ENCODE assay signal across 8 mouse cellular contexts in the genomic region with DNA sequence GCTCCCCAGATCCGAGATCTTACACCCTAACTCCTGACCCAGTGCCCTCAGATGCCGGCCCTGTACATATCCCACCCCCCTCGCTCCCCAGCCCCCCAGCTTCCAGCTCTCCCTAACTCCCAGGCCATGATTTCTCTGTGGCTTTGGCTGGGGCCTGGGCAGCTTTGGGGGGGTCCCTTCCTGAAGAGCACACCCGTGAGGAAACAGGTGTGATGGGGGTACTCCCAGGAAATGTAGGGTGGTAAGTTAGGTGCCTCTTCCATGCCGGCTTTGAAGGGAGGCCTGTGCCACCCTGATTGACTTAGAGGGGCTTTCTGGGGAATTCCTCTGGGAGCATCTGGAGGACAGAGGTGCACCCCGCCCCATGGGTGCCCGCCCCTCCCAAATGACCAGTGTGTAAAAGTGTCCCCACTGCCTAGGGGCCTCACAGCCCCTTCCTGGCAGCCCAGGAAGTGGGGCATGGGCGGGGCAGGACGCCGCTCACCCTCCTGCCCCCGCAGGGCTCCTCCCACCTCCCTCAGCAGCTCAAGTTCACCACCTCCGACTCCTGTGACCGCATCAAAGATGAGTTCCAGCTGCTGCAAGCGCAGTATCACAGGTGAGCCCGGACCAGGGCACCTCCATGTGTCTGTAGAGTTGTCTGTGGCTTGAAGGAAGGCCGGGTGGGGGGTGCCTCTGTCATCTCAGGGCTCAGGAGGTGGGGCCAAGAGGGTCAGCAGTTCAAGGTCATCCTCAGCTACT. TPM values are rescaled to one million over a fixed set of nuclear protein-coding genes. Genes with fewer than 3 reads are reported as not detected.
DNase-seq lines count a peak whose midpoint lies in the region; ATAC-seq and TF ChIP-seq lines count a peak whose summit lies in the region.

No protein-coding gene starts in this region.

- no peaks in the 10 kb centered on the region for H3K9me3 ChIP-seq in forebrain, embryonic 14.5 days (replicated peaks; ENCODE audit: control insufficient read depth, low read length)

- 0 out of 2 replicates have a peak, but pooled peaks cover 5% of the 10 kb centered on the region for H3K27me3 ChIP-seq in forebrain, embryonic 14.5 days (replicated peaks; ENCODE audit: control insufficient read depth, insufficient read depth, low read length)
- no peaks in the 10 kb centered on the region for H3K27me3 ChIP-seq in small intestine, adult 2 months (ENCODE audit: control insufficient read depth, insufficient read depth, low read length)

- TF ChIP-seq POLR2A in small intestine, adult 2 months (IDR thresholded peaks at IDR 0.05; ENCODE audit: low read depth, low read length), result no peak

- H3K27ac ChIP-seq in forebrain, embryonic 14.5 days (ENCODE audit: low read depth, low read length), result peak overlapping the region; percentile 94; the same call in 1 of the 2 replicates
- H3K27ac ChIP-seq in small intestine, adult 2 months (ENCODE audit: insufficient read depth, low read depth, low read length), result peak overlapping the region; percentile 99

- DNase-seq in A20 (ENCODE audit: low read depth, low spot score) (peak; percentile 90), NIH3T3 (ENCODE audit: low read depth) (peak; percentile 37)
- DNase-seq in forebrain, embryonic 14.5 days (ENCODE audit: low spot score), result no peak
- DNase-seq in kidney, adult 8-10 months, result peak; percentile 51 to 62
- peak; percentile 66 for DNase-seq in lung, postnatal 10 days
- DNase-seq in right cerebral cortex, postnatal 36 days (ENCODE audit: low spot score in 2 of 2), result no peak
- no peak for DNase-seq in ovary, postnatal 10 days (ENCODE audit: low spot score)

- TF ChIP-seq CTCF in small intestine, adult 2 months (IDR thresholded peaks at IDR 0.05; ENCODE audit: extremely low read depth, insufficient read length, insufficient replicate concordance, low read depth, low read length), result no peak

- WGBS in forebrain, embryonic 14.5 days, result 30% methylated on average over 16 of the region's 16 CpGs
- 8% methylated on average over 16 of the region's 16 CpGs for WGBS in small intestine, adult 2 months

- peaks cover 19% of the 10 kb centered on the region; the same call in 1 of the 2 replicates for H3K4me1 ChIP-seq in forebrain, embryonic 14.5 days (ENCODE audit: control insufficient read depth, insufficient read depth, low read length)
- peaks cover 28% of the 10 kb centered on the region for H3K4me1 ChIP-seq in small intestine, adult 2 months (ENCODE audit: control insufficient read depth, insufficient read depth, insufficient read length, low read length)

- ATAC-seq in forebrain, embryonic 14.5 days, result no peak; the same call in 1 of the 2 replicates

- peak overlapping the region; percentile 89 for H3K4me2 ChIP-seq in forebrain, embryonic 14.5 days (ENCODE audit: low read length)

- H3K36me3 ChIP-seq in forebrain, embryonic 14.5 days (ENCODE audit: control insufficient read depth, insufficient read depth, low read length), result peaks cover 30% of the 10 kb centered on the region
- peaks cover 40% of the 10 kb centered on the region for H3K36me3 ChIP-seq in small intestine, adult 2 months (ENCODE audit: control insufficient read depth, insufficient read depth, low read length)

- peak overlapping the region; percentile 99 for H3K9ac ChIP-seq in forebrain, embryonic 14.5 days (ENCODE audit: low read length)

- peak overlapping the region; percentile 89 for H3K4me3 ChIP-seq in forebrain, embryonic 14.5 days (ENCODE audit: low read depth, low read length)
- H3K4me3 ChIP-seq in small intestine, adult 2 months (ENCODE audit: low read depth, low read length), result peak overlapping the region; percentile 96

RNA-seq across cellular contexts. Expression of a gene that starts 1.6 kb away (rescaled TPM):
- 415 and 532 TPM in 2 replicates for polyA plus RNA-seq in forebrain, embryonic 14.5 days (2014; fragmentation: Nextera tagmentation; extraction: Ambion mirVana)
- polyA plus RNA-seq in small intestine, adult 2 months (2012; rRNA removed), result 1,054 and 3,003 TPM in 2 replicates

RNA-seq across cellular contexts. Expression of a gene that starts 13.5 kb away (rescaled TPM):
- polyA plus RNA-seq in forebrain, embryonic 14.5 days (2014; fragmentation: Nextera tagmentation; extraction: Ambion mirVana), result 12.0 and 17.2 TPM in 2 replicates
- polyA plus RNA-seq in small intestine, adult 2 months (2012; rRNA removed), result 17.8 and 20.4 TPM in 2 replicates

RNA-seq across cellular contexts. Expression of a gene that starts 15.9 kb away (rescaled TPM):
- polyA plus RNA-seq in forebrain, embryonic 14.5 days (2014; fragmentation: Nextera tagmentation; extraction: Ambion mirVana), result 97.6 and 98.9 TPM in 2 replicates
- 318 and 828 TPM in 2 replicates for polyA plus RNA-seq in small intestine, adult 2 months (2012; rRNA removed)

RNA-seq across cellular contexts. Expression of a gene that starts 36.9 kb away (rescaled TPM):
- 0.90 and 1.2 TPM in 2 replicates for polyA plus RNA-seq in forebrain, embryonic 14.5 days (2014; fragmentation: Nextera tagmentation; extraction: Ambion mirVana)
- polyA plus RNA-seq in small intestine, adult 2 months (2012; rRNA removed), result 1.5 and 3.0 TPM in 2 replicates

RNA-seq across cellular contexts. Expression of a gene that starts 40.0 kb away (rescaled TPM):
- polyA plus RNA-seq in forebrain, embryonic 14.5 days (2014; fragmentation: Nextera tagmentation; extraction: Ambion mirVana), result 2.4 and 2.5 TPM in 2 replicates
- 7.3 and 34.4 TPM in 2 replicates for polyA plus RNA-seq in small intestine, adult 2 months (2012; rRNA removed)

Comparison
In these comparisons a context has a peak if more than half of its experiments do, and no peak if none do; other contexts are left out.
1. DNase-seq: peak in A20 (single experiment), NIH3T3 (single experiment), kidney, adult 8-10 months (2 of 2) and lung, postnatal 10 days (single experiment); none in forebrain, embryonic 14.5 days (single experiment), right cerebral cortex, postnatal 36 days (0 of 2) and ovary, postnatal 10 days (single experiment).